Mouse (Mus musculus): ENCODE results near the gene Cirbp. TPM values are rescaled to one million over a fixed set of nuclear protein-coding genes. Genes with fewer than 3 reads are reported as not detected.

The Cirbp gene
- polyA plus RNA-seq, 1 experiment from 2014 or later: 91.8 TPM

GRCm38 (mm10) chr10:80186649-80187048 lies 20.9 kb downstream of the Cirbp start:
- Histone ChIP-seq H3K4me1 (peaks cover 96% of the 10 kb centered on the region), H3K4me3 (peak overlapping the region; percentile 96; the same call in 1 of the 2 replicates), H3K9me3 (replicated peaks) (no peaks in the 10 kb centered on the region), H3K27me3 (ENCODE audit: low read depth, poor library complexity, severe bottlenecking) (peaks cover 87% of the 10 kb centered on the region), H3K36me3 (peaks cover 70% of the 10 kb centered on the region), H3K27ac (replicated peaks) (peak overlapping the region; percentile 72)
- 41% methylated on average over 27 of the region's 27 CpGs for WGBS
- DNase-seq (ENCODE audit: low spot score): no peak

DNA sequence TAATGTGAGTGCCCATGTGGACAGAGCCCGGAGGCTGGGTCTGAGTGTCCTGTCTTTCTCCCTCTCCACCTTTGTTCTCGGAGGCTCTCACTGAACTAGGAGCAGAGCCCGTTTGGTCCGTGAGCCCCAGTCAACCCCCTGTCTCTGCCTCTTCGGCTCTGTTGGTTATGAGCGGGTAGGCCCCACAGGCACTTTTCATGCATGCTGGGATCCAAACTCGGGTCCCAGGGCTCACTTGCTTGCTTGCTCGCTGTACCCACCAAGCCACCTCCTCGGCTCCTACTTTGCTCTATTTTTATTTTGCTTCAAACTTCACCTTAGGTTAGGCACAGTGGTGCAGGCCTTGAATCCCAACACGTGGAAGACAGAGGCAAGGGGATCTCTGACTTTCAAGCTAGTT lies 22.0 kb downstream of the Cirbp start:
- peak overlapping the region; percentile 96 for H3K4me3 ChIP-seq
- H3K27ac ChIP-seq (replicated peaks): peak overlapping the region; percentile 96
- peaks cover 60% of the 10 kb centered on the region for H3K36me3 ChIP-seq
- H3K4me1 ChIP-seq: peaks cover 96% of the 10 kb centered on the region
- H3K9me3 ChIP-seq (replicated peaks): no peaks in the 10 kb centered on the region
- WGBS: 85% methylated on average over 10 of the region's 10 CpGs
- peaks cover 90% of the 10 kb centered on the region for H3K27me3 ChIP-seq (ENCODE audit: low read depth, poor library complexity, severe bottlenecking)
- DNase-seq (ENCODE audit: low spot score): no peak

- no peak for DNase-seq (ENCODE audit: low spot score)
- Histone ChIP-seq H3K27me3 (ENCODE audit: low read depth, poor library complexity, severe bottlenecking) (peaks cover 90% of the 10 kb centered on the region), H3K36me3 (peaks cover 52% of the 10 kb centered on the region), H3K4me1 (peaks cover 96% of the 10 kb centered on the region), H3K4me3 (peak overlapping the region; percentile 96), H3K9me3 (replicated peaks) (no peaks in the 10 kb centered on the region), H3K27ac (replicated peaks) (peak overlapping the region; percentile 96)
- WGBS: 50% methylated on average over 15 of the region's 15 CpGs
Measured at GRCm38 (mm10) chr10:80188453-80189024, 22.8 kb downstream of the Cirbp start.

DNA sequence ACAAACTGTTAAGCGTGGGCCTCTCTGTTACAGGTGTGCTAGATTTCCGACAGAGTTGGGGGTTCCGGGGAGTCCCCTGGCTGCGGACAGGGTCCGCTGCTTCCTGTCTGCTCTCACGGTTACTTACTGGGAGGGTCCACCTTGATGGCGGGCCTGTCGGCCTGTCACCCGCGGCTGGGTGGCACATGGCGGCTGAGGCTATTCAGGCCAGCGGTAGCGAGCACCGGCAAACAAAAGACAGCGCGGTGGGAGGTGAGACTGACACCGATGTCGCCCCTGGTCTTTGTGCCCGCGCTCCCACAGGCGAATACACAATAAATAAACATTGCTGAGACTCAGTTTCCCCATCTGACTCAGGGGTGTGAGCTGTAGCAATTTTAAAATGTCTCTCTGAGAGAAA lies 24.2 kb downstream of the Cirbp start:
- H3K9me3 ChIP-seq (replicated peaks): no peaks in the 10 kb centered on the region
- WGBS: 2% methylated on average over 21 of the region's 21 CpGs
- DNase-seq (ENCODE audit: low spot score): peak; percentile 64
- H3K36me3 ChIP-seq: peaks cover 42% of the 10 kb centered on the region
- H3K4me3 ChIP-seq: peak overlapping the region; percentile 60
- H3K27ac ChIP-seq (replicated peaks): peak overlapping the region; percentile 96
- peaks cover 99% of the 10 kb centered on the region for H3K4me1 ChIP-seq
- peaks cover 99% of the 10 kb centered on the region for H3K27me3 ChIP-seq (ENCODE audit: low read depth, poor library complexity, severe bottlenecking)

GRCm38 (mm10) chr10:80190491-80191051 lies 24.8 kb downstream of the Cirbp start:
- Histone ChIP-seq H3K4me3 (peak overlapping the region; percentile 60), H3K27me3 (ENCODE audit: low read depth, poor library complexity, severe bottlenecking) (peaks cover 99% of the 10 kb centered on the region), H3K4me1 (peaks cover 99% of the 10 kb centered on the region), H3K36me3 (peaks cover 37% of the 10 kb centered on the region), H3K9me3 (replicated peaks) (no peaks in the 10 kb centered on the region), H3K27ac (replicated peaks) (peak overlapping the region; percentile 96)
- under 1% methylated on average over 48 of the region's 48 CpGs for WGBS
- peak; percentile 82 for DNase-seq (ENCODE audit: low spot score)

GRCm38 (mm10) chr10:80193976-80194375 lies 28.2 kb downstream of the Cirbp start:
- 54% methylated on average over 6 of the region's 6 CpGs for WGBS
- DNase-seq (ENCODE audit: low spot score): no peak
- H3K9me3 ChIP-seq (replicated peaks): no peaks in the 10 kb centered on the region
- H3K4me3 ChIP-seq: peak overlapping the region; percentile 31
- peak overlapping the region; percentile 96 for H3K27ac ChIP-seq (replicated peaks)
- peaks cover 3% of the 10 kb centered on the region for H3K36me3 ChIP-seq
- H3K27me3 ChIP-seq (ENCODE audit: low read depth, poor library complexity, severe bottlenecking): peaks cover 85% of the 10 kb centered on the region
- H3K4me1 ChIP-seq: peaks cover 96% of the 10 kb centered on the region

- 14% methylated on average over 8 of the region's 8 CpGs for WGBS
Measured at GRCm38 (mm10) chr10:80194441-80194840, 28.7 kb downstream of the Cirbp start.

GRCm38 (mm10) chr10:80196167-80196566 lies 30.4 kb downstream of the Cirbp start:
- WGBS: 71% methylated on average over 1 of the region's 1 CpGs
- peaks cover 92% of the 10 kb centered on the region for H3K4me1 ChIP-seq

More at GRCm38 (mm10) chr10:80194441-80194840, 28.7 kb downstream of the Cirbp start:
- DNase-seq (ENCODE audit: low spot score): peak; percentile 66
- Histone ChIP-seq H3K27ac (replicated peaks) (peak overlapping the region; percentile 96), H3K4me3 (peak overlapping the region; percentile 31), H3K4me1 (peaks cover 95% of the 10 kb centered on the region), H3K36me3 (no peaks in the 10 kb centered on the region), H3K27me3 (ENCODE audit: low read depth, poor library complexity, severe bottlenecking) (peaks cover 81% of the 10 kb centered on the region), H3K9me3 (replicated peaks) (no peaks in the 10 kb centered on the region)

DNA sequence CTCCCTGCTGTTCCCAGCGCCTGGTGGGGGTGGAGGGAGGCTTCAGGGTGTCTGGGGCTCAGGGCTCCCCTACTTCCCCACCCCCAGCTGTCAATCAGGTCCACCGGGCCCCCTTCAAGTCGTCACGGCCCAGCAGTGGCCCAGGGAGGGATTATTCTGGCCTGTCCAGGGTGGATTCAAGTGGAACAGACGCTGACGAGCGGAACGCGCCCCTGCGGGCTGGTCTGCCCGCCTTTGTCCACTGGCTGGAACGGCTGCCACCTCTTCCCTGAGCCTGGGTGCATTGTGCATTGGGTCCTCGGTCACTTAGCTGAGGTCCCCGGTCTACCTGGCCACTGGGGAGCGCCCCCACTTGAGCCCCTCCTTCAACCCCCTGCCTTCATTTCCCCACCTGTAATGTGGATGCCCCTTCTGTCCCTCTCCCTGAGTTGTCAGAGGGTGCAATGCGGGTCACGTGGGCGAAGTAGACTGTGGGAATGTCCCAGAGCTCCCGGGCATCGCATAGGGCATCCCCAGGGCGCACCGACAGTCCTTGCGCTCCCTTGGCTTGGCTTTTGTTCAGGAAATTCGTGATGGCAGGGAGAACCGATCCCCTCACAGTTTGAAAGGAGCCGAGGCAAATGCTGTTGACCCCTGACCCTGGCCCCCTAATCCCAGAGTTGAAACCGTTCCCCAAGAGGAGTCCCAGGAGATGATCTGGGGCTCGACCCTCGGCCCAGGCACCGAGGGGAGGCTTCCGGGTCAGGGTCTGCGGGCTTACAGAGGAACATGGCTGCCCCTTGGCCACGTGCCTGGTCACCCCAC lies 31.2 kb downstream of the Cirbp start:
- Histone ChIP-seq H3K9me3 (replicated peaks) (no peaks in the 10 kb centered on the region), H3K4me1 (peaks cover 86% of the 10 kb centered on the region), H3K4me3 (peak overlapping the region; percentile 38), H3K36me3 (no peaks in the 10 kb centered on the region), H3K27me3 (ENCODE audit: low read depth, poor library complexity, severe bottlenecking) (peaks cover 61% of the 10 kb centered on the region), H3K27ac (replicated peaks) (peak overlapping the region; percentile 96)
- WGBS: 28% methylated on average over 33 of the region's 33 CpGs
- DNase-seq (ENCODE audit: low spot score): peak; percentile 88

More at GRCm38 (mm10) chr10:80196167-80196566, 30.4 kb downstream of the Cirbp start:
- Histone ChIP-seq H3K36me3 (no peaks in the 10 kb centered on the region), H3K9me3 (replicated peaks) (no peaks in the 10 kb centered on the region), H3K27ac (replicated peaks) (peak overlapping the region; percentile 96), H3K27me3 (ENCODE audit: low read depth, poor library complexity, severe bottlenecking) (peaks cover 69% of the 10 kb centered on the region), H3K4me3 (0 out of 2 replicates have a peak overlapping the region, but pooled peaks have one; percentile 38)
- no peak for DNase-seq (ENCODE audit: low spot score)

GRCm38 (mm10) chr10:80199440-80200008 lies 33.7 kb downstream of the Cirbp start:
- WGBS: 57% methylated on average over 3 of the region's 3 CpGs
- peak; percentile 89 for DNase-seq (ENCODE audit: low spot score)
- H3K27me3 ChIP-seq (ENCODE audit: low read depth, poor library complexity, severe bottlenecking): peaks cover 39% of the 10 kb centered on the region
- H3K27ac ChIP-seq (replicated peaks): peak overlapping the region; percentile 71
- H3K36me3 ChIP-seq: no peaks in the 10 kb centered on the region
- H3K4me3 ChIP-seq: peak overlapping the region; percentile 31; the same call in 1 of the 2 replicates
- no peaks in the 10 kb centered on the region for H3K9me3 ChIP-seq (replicated peaks)
- peaks cover 80% of the 10 kb centered on the region for H3K4me1 ChIP-seq

GRCm38 (mm10) chr10:80200485-80200884 lies 34.7 kb downstream of the Cirbp start:
- H3K4me3 ChIP-seq: peak overlapping the region; percentile 16; the same call in 1 of the 2 replicates
- H3K4me1 ChIP-seq: peaks cover 80% of the 10 kb centered on the region
- H3K27me3 ChIP-seq (ENCODE audit: low read depth, poor library complexity, severe bottlenecking): peaks cover 35% of the 10 kb centered on the region
- 51% methylated on average over 6 of the region's 6 CpGs for whole genome bisulfite sequencing
- no peaks in the 10 kb centered on the region for H3K9me3 ChIP-seq (replicated peaks)
- peak; percentile 55 for DNase-seq (ENCODE audit: low spot score)
- peak overlapping the region; percentile 71 for H3K27ac ChIP-seq (replicated peaks)
- H3K36me3 ChIP-seq: no peaks in the 10 kb centered on the region

DNA sequence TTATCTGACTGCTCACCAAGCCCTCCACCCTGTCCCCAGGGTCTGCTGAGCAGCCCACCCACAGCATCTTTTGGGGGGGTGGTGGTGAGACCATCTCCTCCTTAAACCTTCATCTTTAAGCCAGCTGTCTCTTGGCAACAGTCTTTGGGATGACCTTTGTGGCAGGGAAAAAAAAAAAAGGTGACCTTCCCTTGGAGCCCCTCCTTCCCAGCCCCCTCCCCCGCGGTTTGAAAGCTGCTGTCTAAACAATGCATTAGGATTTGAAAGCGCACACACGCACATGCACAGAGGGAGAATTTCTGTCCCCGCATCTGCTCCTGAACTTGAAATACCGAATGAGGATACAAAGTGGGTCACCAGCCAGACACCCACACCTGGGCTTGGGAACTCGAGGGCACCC lies 38.3 kb downstream of the Cirbp start:
- peak overlapping the region; percentile 31 for H3K4me3 ChIP-seq
- no peaks in the 10 kb centered on the region for H3K36me3 ChIP-seq
- H3K27ac ChIP-seq (replicated peaks): peak overlapping the region; percentile 89
- peaks cover 77% of the 10 kb centered on the region for H3K4me1 ChIP-seq
- DNase-seq (ENCODE audit: low spot score): peak; percentile 71
- H3K9me3 ChIP-seq (replicated peaks): no peaks in the 10 kb centered on the region
- peaks cover 20% of the 10 kb centered on the region; the same call in 1 of the 2 replicates for H3K27me3 ChIP-seq (ENCODE audit: low read depth, poor library complexity, severe bottlenecking)
- 14% methylated on average over 7 of the region's 7 CpGs for WGBS

Measured in midbrain, embryonic 10.5 days (tissue).